Mouse (Mus musculus): ENCODE measurements around the gene Sept10.

DNA sequence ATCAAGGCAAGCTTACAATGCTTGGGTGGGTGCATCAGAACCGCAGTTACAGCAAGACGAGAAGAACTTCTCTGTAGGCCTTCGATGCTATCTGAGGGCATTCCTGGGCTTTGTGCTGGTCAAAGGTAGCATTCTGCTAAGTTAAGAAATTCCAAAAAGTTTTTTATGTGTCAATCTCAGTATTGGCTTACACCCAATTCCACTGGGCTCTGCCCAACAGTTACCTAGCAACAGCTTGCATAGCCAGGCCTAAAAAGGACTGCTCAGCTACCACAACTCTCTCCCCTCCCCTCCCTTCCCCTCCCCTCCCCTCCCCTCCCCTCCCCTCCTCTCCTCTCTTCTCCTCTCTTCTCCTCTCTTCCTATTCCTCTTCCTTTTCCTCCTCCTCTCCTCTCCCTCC lies 40.0 kb upstream of the Sept10 start:
- TF ChIP-seq CTCF (conservative IDR thresholded peaks at IDR 0.05; ENCODE audit: low read length): no peak
- no peak for TF ChIP-seq POU5F1 (IDR thresholded peaks at IDR 0.05; ENCODE audit: borderline replicate concordance, low read length)
- no peak for TF ChIP-seq NANOG (IDR thresholded peaks at IDR 0.05; ENCODE audit: borderline replicate concordance, low read length)
